Mouse (Mus musculus) heart, embryonic 16.5 days (tissue): ENCODE results near the gene Hdhd5. TPM values are rescaled to one million over a fixed set of nuclear protein-coding genes. Genes with fewer than 3 reads are reported as not detected.

Experiments used
- ATAC-seq: fragments of 200-750 bp; cut with Nextera tagmentation; replicated peaks from 2 replicates; pipeline ENCODE4 v1.8.0; 2017; ENCODE audit warnings: moderate number of reproducible peaks; ENCODE audit not compliant: insufficient read depth, low FRiP score; ENCODE audit errors: extremely low read depth
- H3K27ac ChIP-seq: fragments of 300-500 bp; sonication (generic); 2 replicates; pipeline ENCODE4 v1.5.1; 2014; ENCODE audit warnings: mild to moderate bottlenecking, low read length, control low read depth, moderate library complexity
- H3K27me3 ChIP-seq: fragments of 300-500 bp; sonication (generic); 2 replicates; pipeline ENCODE4 v1.6.1; 2014; ENCODE audit warnings: low read length, mixed read lengths; ENCODE audit not compliant: control insufficient read depth, insufficient read depth
- H3K36me3 ChIP-seq: fragments of 300-500 bp; sonication (generic); 2 replicates; pipeline ENCODE4 v1.6.1; 2014; ENCODE audit not compliant: control insufficient read depth, insufficient read depth
- H3K4me1 ChIP-seq: fragments of 300-500 bp; sonication (generic); 2 replicates; pipeline ENCODE4 v1.6.1; 2014; ENCODE audit warnings: low read length, mixed read lengths; ENCODE audit not compliant: control insufficient read depth, insufficient read depth
- H3K4me2 ChIP-seq: fragments of 300-500 bp; sonication (generic); 2 replicates; pipeline ENCODE4 v1.6.1; 2014; ENCODE audit warnings: low read depth, mild to moderate bottlenecking, control low read depth, low read length
- H3K4me3 ChIP-seq: fragments of 300-500 bp; sonication (generic); 2 replicates; pipeline ENCODE4 v1.5.1; 2014; ENCODE audit warnings: mild to moderate bottlenecking, control low read depth, low read length
- H3K9ac ChIP-seq: fragments of 300-500 bp; sonication (generic); 2 replicates; pipeline ENCODE4 v1.6.1; 2014; ENCODE audit warnings: low read length, control low read depth
- H3K9me3 ChIP-seq: fragments of 300-500 bp; sonication (generic); replicated peaks from 2 replicates; pipeline ENCODE4 v1.6.1; 2016; ENCODE audit warnings: low read length; ENCODE audit not compliant: control insufficient read depth
- WGBS: fragments of 180-500 bp; shearing (Covaris S2); extraction: QIAGEN DNeasy Blood & Tissue Kit; methylation state at CpG from one replicate; pipeline ENCODE4 v1.1.7; 2014; 5-methylcytosine and 5-hydroxymethylcytosine counted together
- polyA plus RNA-seq: library from polyadenylated mRNA; unstranded; fragments of >200 nt; fragmentation: Nextera tagmentation; extraction: Ambion mirVana; gene quantifications from 2 replicates; pipeline ENCODE4 v1.2.1, GENCODE M21; 2015

Gene Hdhd5
- polyA plus RNA-seq, 1 experiment from 2014 or later: 17.4 TPM

DNA sequence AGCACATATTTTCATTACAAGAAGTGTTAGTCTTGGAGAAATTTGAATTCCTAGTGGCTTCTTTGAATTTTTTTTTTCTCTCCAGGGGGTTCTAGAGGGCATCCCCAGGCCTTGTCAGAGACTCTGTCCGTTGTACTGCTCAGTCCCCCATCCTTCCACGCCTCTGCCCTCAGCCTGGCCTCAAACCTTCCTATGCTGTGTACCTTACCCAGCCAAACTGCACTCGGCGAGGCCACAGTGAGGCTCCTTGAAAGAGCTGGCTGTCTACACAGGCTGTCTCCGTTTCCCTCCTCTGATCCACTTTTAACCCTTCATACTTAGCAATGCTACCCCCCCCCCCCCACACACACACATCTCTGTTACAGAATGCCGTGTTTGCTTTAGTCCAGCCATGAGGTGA, 68.9 kb downstream of the Hdhd5 start:
- Histone ChIP-seq H3K4me1 (peaks cover 12% of the 10 kb centered on the region), H3K27ac (no peak overlapping the region), H3K36me3 (no peaks in the 10 kb centered on the region), H3K9me3 (no peaks in the 10 kb centered on the region), H3K4me3 (no peak overlapping the region), H3K27me3 (peaks cover 16% of the 10 kb centered on the region), H3K9ac (no peak overlapping the region), H3K4me2 (no peak overlapping the region)
- 57% methylated on average over 6 of the region's 6 CpGs for WGBS
- no peak for ATAC-seq

DNA sequence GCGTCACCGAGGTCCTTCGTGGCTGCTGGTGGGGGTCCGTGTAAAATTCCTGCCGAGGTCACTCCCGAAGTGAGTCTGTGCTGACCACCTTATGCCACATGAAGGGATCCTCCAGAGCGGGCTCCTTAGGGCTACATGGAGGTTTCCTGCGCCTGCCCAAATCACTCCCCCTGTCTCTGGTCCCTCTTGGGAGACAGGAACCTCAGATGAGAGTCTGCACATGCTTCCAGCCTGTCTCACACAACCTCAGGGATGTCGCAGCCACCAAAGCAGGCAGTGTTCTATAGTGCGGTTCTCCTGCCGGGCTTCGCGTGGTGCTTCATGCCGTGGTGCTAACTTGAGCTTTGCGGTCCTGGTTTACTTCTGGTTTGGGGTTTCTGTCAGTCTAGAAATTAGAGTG, 69.9 kb downstream of the Hdhd5 start:
- no peak overlapping the region for H3K4me2 ChIP-seq
- H3K36me3 ChIP-seq: no peaks in the 10 kb centered on the region
- H3K27me3 ChIP-seq: peaks cover 16% of the 10 kb centered on the region
- ATAC-seq: no peak
- peaks cover 12% of the 10 kb centered on the region for H3K4me1 ChIP-seq
- no peaks in the 10 kb centered on the region for H3K9me3 ChIP-seq
- H3K9ac ChIP-seq: no peak overlapping the region
- no peak overlapping the region for H3K27ac ChIP-seq
- H3K4me3 ChIP-seq: no peak overlapping the region
- WGBS: 57% methylated on average over 15 of the region's 15 CpGs

Other genes with a start within 250 kb of the Hdhd5 start
- 0.49 TPM in 1 of 2 replicates, not detected in the other for gene D330020A13Rik, start 237.0 kb downstream of the Hdhd5 start, polyA plus RNA-seq
- gene B4galnt3, start 236.8 kb downstream of the Hdhd5 start, polyA plus RNA-seq: 0.20 TPM in 2 replicates
- gene Kdm5a, start 167.2 kb downstream of the Hdhd5 start, polyA plus RNA-seq: 27.2 and 27.6 TPM in 2 replicates
- gene Ccdc77, start 166.9 kb downstream of the Hdhd5 start, polyA plus RNA-seq: 18.6 and 21.0 TPM in 2 replicates
- 6.5 and 9.0 TPM in 2 replicates for gene Il17ra, start 68.1 kb downstream of the Hdhd5 start, polyA plus RNA-seq
- 0.07 and 0.11 TPM in 2 replicates for gene Tmem121b, start 37.5 kb downstream of the Hdhd5 start, polyA plus RNA-seq
- 0.68 and 0.80 TPM in 2 replicates for gene Cecr2, start 135.1 kb upstream of the Hdhd5 start, polyA plus RNA-seq
- gene Slc25a18, start 242.3 kb upstream of the Hdhd5 start, polyA plus RNA-seq: 0.14 and 0.20 TPM in 2 replicates